Mouse (Mus musculus): ENCODE measurements at regions not wholly inside any gene's neighbourhood (a gene's known extent, or its start where the extent isn't known, plus 50 kb on each side); places are given as distances from the start of the nearest gene placed in this dataset.

DNA sequence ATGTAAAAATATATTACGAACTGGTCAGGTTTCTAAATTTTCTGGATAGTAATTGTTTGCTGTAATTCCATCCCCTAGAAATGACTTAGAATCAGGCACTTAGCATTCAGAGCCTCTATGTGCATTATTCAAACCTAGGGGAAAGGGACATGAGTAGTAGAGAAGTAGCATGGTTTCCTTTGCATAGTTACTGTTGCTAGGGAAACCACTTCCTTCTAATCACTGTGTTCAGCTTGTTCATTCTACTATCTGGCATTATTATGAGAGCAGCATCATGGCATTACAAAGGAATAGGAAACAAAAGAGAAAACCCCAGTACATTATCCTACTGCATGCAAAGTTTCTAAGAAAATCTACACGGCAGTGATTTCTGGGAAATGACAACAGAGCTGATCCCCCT lies 65.9 kb upstream of the Ccnh start:
- TF ChIP-seq CTCF (IDR thresholded peaks at IDR 0.05; ENCODE audit: low read depth), result no peak
- TF ChIP-seq EP300 (IDR thresholded peaks at IDR 0.05; ENCODE audit: low read depth), result no peak
